Mouse (Mus musculus) embryonic fibroblast, embryonic 13.5 days (primary cell): ENCODE results near the gene Palm.

ENCODE experiments used
- CTCF ChIP-seq: IDR thresholded peaks from 2 replicates; pipeline ENCODE4 v1.5.1; 2011; ENCODE audit warnings: mild to moderate bottlenecking, control low read depth, low read length, moderate library complexity, borderline replicate concordance; ENCODE audit not compliant: insufficient read depth
- POLR2A ChIP-seq: IDR thresholded peaks from 2 replicates; pipeline ENCODE4 v1.6.1; 2011; ENCODE audit warnings: low read depth, mild to moderate bottlenecking, control low read depth, low read length, moderate library complexity

- no peak for TF ChIP-seq CTCF
- no peak for TF ChIP-seq POLR2A
These were observed 11.4 kb upstream of the Palm start for GRCm38 (mm10) chr10:79781956-79782355.
